Mouse (Mus musculus) limb, embryonic 12.5 days (tissue): ENCODE measurements around the gene Trim8. TPM values are rescaled to one million over a fixed set of nuclear protein-coding genes. Genes with fewer than 3 reads are reported as not detected.
A peak's percentile ranks its signal among the peaks of the same experiment; 100 is the strongest.

Source experiments
- ATAC-seq: fragments of 200-750 bp; cut with Nextera tagmentation; 2 replicates; pipeline ENCODE4 v1.8.0; 2017; ENCODE audit warnings: low read depth, moderate TSS enrichment; ENCODE audit not compliant: insufficient number of reproducible peaks, insufficient read depth, low FRiP score, low TSS enrichment
- H3K27ac ChIP-seq: fragments of 300-500 bp; sonication (generic); 2 replicates; pipeline ENCODE4 v1.5.1; 2016; ENCODE audit warnings: mild to moderate bottlenecking, moderate library complexity
- H3K27me3 ChIP-seq: fragments of 300-500 bp; sonication (generic); 2 replicates; pipeline ENCODE4 v1.6.1; 2016; ENCODE audit warnings: mild to moderate bottlenecking, moderate library complexity
- H3K36me3 ChIP-seq: fragments of 300-500 bp; sonication (generic); 2 replicates; pipeline ENCODE4 v1.6.1; 2016; ENCODE audit warnings: mild to moderate bottlenecking, moderate library complexity
- H3K4me1 ChIP-seq: fragments of 300-500 bp; sonication (generic); replicated peaks from 2 replicates; pipeline ENCODE4 v1.6.1; 2016
- H3K4me2 ChIP-seq: fragments of 300-500 bp; sonication (generic); 2 replicates; pipeline ENCODE4 v1.6.1; 2016; ENCODE audit warnings: mild to moderate bottlenecking, moderate library complexity
- H3K4me3 ChIP-seq: fragments of 300-500 bp; sonication (generic); replicated peaks from 2 replicates; pipeline ENCODE4 v1.5.1; 2016; ENCODE audit warnings: mild to moderate bottlenecking
- H3K9ac ChIP-seq: fragments of 300-500 bp; sonication (generic); replicated peaks from 2 replicates; pipeline ENCODE4 v1.6.1; 2016; ENCODE audit warnings: mild to moderate bottlenecking, moderate library complexity
- H3K9me3 ChIP-seq: fragments of 300-500 bp; sonication (generic); 2 replicates; pipeline ENCODE4 v1.6.1; 2016; ENCODE audit warnings: mild to moderate bottlenecking, moderate library complexity
- WGBS: fragments of 180-500 bp; shearing (Covaris S2); methylation state at CpG from one replicate; pipeline ENCODE4 v1.1.7; 2016; 5-methylcytosine and 5-hydroxymethylcytosine counted together
- polyA plus RNA-seq: library from polyadenylated mRNA; unstranded; fragments of >200 nt; fragmentation: Nextera tagmentation; extraction: Ambion mirVana; gene quantifications from 2 replicates; pipeline ENCODE4 v1.2.1, GENCODE M21; 2016

Gene Trim8
- polyA plus RNA-seq, 1 experiment from 2014 or later, result 17.3 TPM

GRCm38 (mm10) chr19:46524601-46525321, 23.3 kb downstream of the Trim8 start:
- H3K4me1 ChIP-seq, result peaks cover 80% of the 10 kb centered on the region
- H3K36me3 ChIP-seq, result no peaks in the 10 kb centered on the region
- H3K4me2 ChIP-seq, result peak overlapping the region; percentile 61
- peak overlapping the region; percentile 87 for H3K27ac ChIP-seq
- no peak overlapping the region for H3K4me3 ChIP-seq
- ATAC-seq, result no peak
- peak overlapping the region; percentile 28; the same call in 1 of the 2 replicates for H3K9ac ChIP-seq
- H3K27me3 ChIP-seq, result no peaks in the 10 kb centered on the region
- WGBS, result 31% methylated on average over 14 of the region's 14 CpGs
- H3K9me3 ChIP-seq, result no peaks in the 10 kb centered on the region

- no peak overlapping the region for H3K4me3 ChIP-seq
- H3K4me1 ChIP-seq, result peaks cover 89% of the 10 kb centered on the region
- no peak overlapping the region for H3K4me2 ChIP-seq
- no peaks in the 10 kb centered on the region for H3K27me3 ChIP-seq
- H3K9me3 ChIP-seq, result no peaks in the 10 kb centered on the region
- peak overlapping the region; percentile 41; the same call in 1 of the 2 replicates for H3K27ac ChIP-seq
- H3K9ac ChIP-seq, result no peak overlapping the region
- WGBS, result 37% methylated on average over 10 of the region's 10 CpGs
- H3K36me3 ChIP-seq, result no peaks in the 10 kb centered on the region
- no peak for ATAC-seq
These were observed 24.5 kb downstream of the Trim8 start for GRCm38 (mm10) chr19:46525691-46526631.

GRCm38 (mm10) chr19:46527632-46528528, 26.4 kb downstream of the Trim8 start:
- 19% methylated on average over 17 of the region's 17 CpGs for WGBS
- no peak overlapping the region for H3K9ac ChIP-seq
- H3K4me3 ChIP-seq, result peak overlapping the region; percentile 32; the same call in 1 of the 2 replicates
- H3K27me3 ChIP-seq, result no peaks in the 10 kb centered on the region
- peak overlapping the region; percentile 60 for H3K4me2 ChIP-seq
- H3K27ac ChIP-seq, result peak overlapping the region; percentile 90; the same call in 1 of the 2 replicates
- peaks cover 98% of the 10 kb centered on the region for H3K4me1 ChIP-seq
- no peaks in the 10 kb centered on the region for H3K36me3 ChIP-seq
- ATAC-seq, result no peak
- H3K9me3 ChIP-seq, result no peaks in the 10 kb centered on the region

- Histone ChIP-seq H3K4me1 (peaks cover 98% of the 10 kb centered on the region), H3K4me3 (peak overlapping the region; percentile 32), H3K27me3 (no peaks in the 10 kb centered on the region), H3K9ac (peak overlapping the region; percentile 50), H3K36me3 (no peaks in the 10 kb centered on the region), H3K4me2 (peak overlapping the region; percentile 60), H3K9me3 (no peaks in the 10 kb centered on the region), H3K27ac (peak overlapping the region; percentile 90)
- peak; percentile 27; the same call in 1 of the 2 replicates for ATAC-seq
- 3% methylated on average over 20 of the region's 20 CpGs for WGBS
These were observed 27.2 kb downstream of the Trim8 start for GRCm38 (mm10) chr19:46528529-46529213.

GRCm38 (mm10) chr19:46529601-46530448, 28.3 kb downstream of the Trim8 start:
- Histone ChIP-seq H3K27ac (peak overlapping the region; percentile 90), H3K4me2 (peak overlapping the region; percentile 60), H3K9me3 (no peaks in the 10 kb centered on the region), H3K9ac (peak overlapping the region; percentile 50), H3K36me3 (peaks cover 5% of the 10 kb centered on the region; the same call in 1 of the 2 replicates), H3K4me3 (peak overlapping the region; percentile 32; the same call in 1 of the 2 replicates), H3K27me3 (no peaks in the 10 kb centered on the region), H3K4me1 (peaks cover 91% of the 10 kb centered on the region)
- WGBS, result 3% methylated on average over 13 of the region's 13 CpGs
- ATAC-seq, result no peak

GRCm38 (mm10) chr19:46530449-46530990, 29.0 kb downstream of the Trim8 start:
- no peak for ATAC-seq
- H3K9me3 ChIP-seq, result no peaks in the 10 kb centered on the region
- H3K4me3 ChIP-seq, result no peak overlapping the region

GRCm38 (mm10) chr19:46531071-46532030, 29.8 kb downstream of the Trim8 start:
- Histone ChIP-seq H3K9me3 (no peaks in the 10 kb centered on the region), H3K9ac (no peak overlapping the region), H3K27ac (peak overlapping the region; percentile 90), H3K4me3 (no peak overlapping the region), H3K36me3 (peaks cover 15% of the 10 kb centered on the region), H3K4me1 (peaks cover 75% of the 10 kb centered on the region), H3K27me3 (no peaks in the 10 kb centered on the region), H3K4me2 (peak overlapping the region; percentile 60)
- no peak for ATAC-seq
- 10% methylated on average over 16 of the region's 16 CpGs for WGBS

More at GRCm38 (mm10) chr19:46530449-46530990, 29.0 kb downstream of the Trim8 start:
- H3K4me2 ChIP-seq, result peak overlapping the region; percentile 60
- H3K27me3 ChIP-seq, result no peaks in the 10 kb centered on the region
- WGBS, result 8% methylated on average over 8 of the region's 8 CpGs
- peak overlapping the region; percentile 50 for H3K9ac ChIP-seq
- peak overlapping the region; percentile 90 for H3K27ac ChIP-seq
- H3K4me1 ChIP-seq, result peaks cover 84% of the 10 kb centered on the region
- peaks cover 9% of the 10 kb centered on the region; the same call in 1 of the 2 replicates for H3K36me3 ChIP-seq

GRCm38 (mm10) chr19:46532031-46532688, 30.7 kb downstream of the Trim8 start:
- no peak overlapping the region for H3K4me3 ChIP-seq
- no peak for ATAC-seq
- 0 out of 2 replicates have a peak overlapping the region, but pooled peaks have one; percentile 31 for H3K9ac ChIP-seq
- H3K4me1 ChIP-seq, result peaks cover 69% of the 10 kb centered on the region
- no peaks in the 10 kb centered on the region for H3K9me3 ChIP-seq
- H3K27ac ChIP-seq, result peak overlapping the region; percentile 50; the same call in 1 of the 2 replicates
- peaks cover 20% of the 10 kb centered on the region for H3K36me3 ChIP-seq
- WGBS, result 14% methylated on average over 10 of the region's 10 CpGs
- H3K27me3 ChIP-seq, result no peaks in the 10 kb centered on the region
- H3K4me2 ChIP-seq, result no peak overlapping the region
